Mouse (Mus musculus): ENCODE data around the gene Ppp1r13l. TPM values are rescaled to one million over a fixed set of nuclear protein-coding genes. Genes with fewer than 3 reads are reported as not detected.

Gene Ppp1r13l
- polyA plus RNA-seq, 1 experiment from 2014 or later = 6.9 TPM

DNA sequence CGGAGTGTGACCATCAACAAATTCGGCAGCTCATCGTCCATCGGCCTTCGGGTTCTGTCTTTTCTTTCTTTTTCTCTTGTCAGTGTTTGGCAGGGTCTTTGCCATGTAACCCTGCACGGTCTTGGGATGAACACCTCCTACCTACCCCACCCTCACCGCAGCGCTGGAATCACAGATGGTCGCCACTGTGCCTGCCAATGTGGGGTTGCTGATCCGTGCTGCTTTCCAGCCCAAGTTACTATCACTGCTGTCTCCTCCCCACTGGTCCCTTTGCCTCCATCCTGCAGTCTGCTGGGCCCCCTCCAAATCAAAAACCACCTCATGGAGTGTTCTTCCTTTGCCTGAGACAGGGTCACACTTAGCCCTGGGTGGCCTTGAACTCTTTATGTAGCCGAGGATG, 35.3 kb upstream of the Ppp1r13l start:
- 85% methylated on average over 11 of the region's 11 CpGs for WGBS
- no peak overlapping the region for H3K4me3 ChIP-seq
- no peaks in the 10 kb centered on the region for H3K9me3 ChIP-seq
- no peak overlapping the region for H3K27ac ChIP-seq (replicated peaks)
- H3K4me1 ChIP-seq = peaks cover 47% of the 10 kb centered on the region
- H3K36me3 ChIP-seq (replicated peaks) = no peaks in the 10 kb centered on the region
- H3K27me3 ChIP-seq (replicated peaks; ENCODE audit: low read depth, poor library complexity, severe bottlenecking) = peaks cover 34% of the 10 kb centered on the region
- DNase-seq (ENCODE audit: low spot score) = no peak

DNA sequence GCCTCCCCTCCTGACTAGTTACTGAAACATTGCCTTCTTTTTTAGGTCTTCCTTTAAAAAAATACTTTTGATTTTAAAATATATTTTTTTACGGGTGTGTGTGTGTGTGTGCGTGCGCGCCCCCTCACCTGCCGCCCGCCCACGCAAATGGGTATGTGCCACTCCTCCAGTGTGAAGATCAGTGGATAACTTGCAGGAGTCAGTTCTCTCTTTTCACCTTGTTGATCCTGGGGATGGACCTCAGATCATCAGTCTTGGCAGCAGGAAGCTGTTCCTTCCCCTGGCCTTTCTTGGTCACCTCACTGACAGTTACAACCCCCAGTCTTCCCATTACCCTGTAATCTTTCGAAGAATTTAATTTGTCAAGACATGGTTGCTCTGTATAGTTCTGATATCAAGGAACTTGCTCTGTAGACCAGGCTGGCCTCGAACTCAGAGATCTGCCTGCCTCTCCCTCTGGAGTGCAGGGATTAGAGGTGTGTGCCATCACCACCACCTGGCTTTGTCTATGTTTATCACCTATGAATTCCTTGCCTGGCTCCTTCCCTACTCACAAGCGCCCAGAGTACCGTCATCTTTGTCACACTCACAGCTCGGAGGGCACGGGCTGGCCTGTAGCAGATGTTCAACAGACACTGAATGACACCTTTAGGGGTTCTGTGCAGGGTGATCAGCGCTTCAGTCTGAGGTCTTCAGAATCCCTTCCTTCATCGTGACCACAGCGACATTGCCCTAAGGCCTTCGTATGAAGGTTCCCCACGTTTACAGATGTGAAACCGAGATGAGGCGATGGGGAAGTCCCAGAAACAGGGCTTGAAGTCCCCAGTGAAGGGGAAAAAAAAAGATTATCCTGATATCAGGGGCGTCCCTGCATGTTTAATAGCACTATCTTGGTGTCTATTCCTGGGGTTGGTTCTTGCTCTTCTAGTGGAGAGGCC, 34.0 kb upstream of the Ppp1r13l start:
- H3K27me3 ChIP-seq (replicated peaks; ENCODE audit: low read depth, poor library complexity, severe bottlenecking) = peaks cover 38% of the 10 kb centered on the region
- WGBS = 71% methylated on average over 21 of the region's 21 CpGs
- H3K4me3 ChIP-seq = peak overlapping the region; percentile 58; the same call in 1 of the 2 replicates
- H3K9me3 ChIP-seq = no peaks in the 10 kb centered on the region
- H3K27ac ChIP-seq (replicated peaks) = peak overlapping the region; percentile 78; the same call in 1 of the 2 replicates
- DNase-seq (ENCODE audit: low spot score) = no peak
- no peaks in the 10 kb centered on the region for H3K36me3 ChIP-seq (replicated peaks)
- H3K4me1 ChIP-seq = peaks cover 34% of the 10 kb centered on the region

- H3K27me3 ChIP-seq (replicated peaks; ENCODE audit: low read depth, poor library complexity, severe bottlenecking) = peaks cover 40% of the 10 kb centered on the region
- no peaks in the 10 kb centered on the region for H3K36me3 ChIP-seq (replicated peaks)
- under 1% methylated on average over 20 of the region's 20 CpGs for WGBS
- no peaks in the 10 kb centered on the region for H3K9me3 ChIP-seq
- peak; percentile 93 for DNase-seq (ENCODE audit: low spot score)
- peaks cover 31% of the 10 kb centered on the region for H3K4me1 ChIP-seq
- H3K4me3 ChIP-seq = peak overlapping the region; percentile 58
- peak overlapping the region; percentile 78 for H3K27ac ChIP-seq (replicated peaks)
Measured at GRCm38 (mm10) chr7:19326359-19326758, 33.2 kb upstream of the Ppp1r13l start.

DNA sequence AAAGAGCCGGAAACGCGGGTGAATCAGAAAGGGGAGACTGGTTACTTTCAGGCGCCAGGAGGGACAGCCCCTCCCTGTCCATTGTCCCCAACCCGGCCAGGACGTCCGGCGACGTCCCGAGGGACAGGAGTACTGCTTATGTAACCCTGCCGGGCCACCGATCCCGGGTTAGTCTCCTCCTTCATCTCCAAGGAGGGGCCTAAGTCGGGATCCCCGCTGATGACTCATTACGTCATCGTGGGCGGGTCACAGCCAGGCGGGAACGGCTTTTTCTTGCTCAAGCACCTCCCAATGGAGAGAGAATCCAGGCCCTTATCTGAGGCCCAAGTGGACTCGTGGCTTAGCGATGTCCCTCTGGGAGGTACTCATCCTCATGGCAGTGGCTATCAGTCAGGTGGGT, 32.4 kb upstream of the Ppp1r13l start:
- no peaks in the 10 kb centered on the region for H3K9me3 ChIP-seq
- peaks cover 25% of the 10 kb centered on the region for H3K4me1 ChIP-seq
- peak overlapping the region; percentile 58 for H3K4me3 ChIP-seq
- H3K27me3 ChIP-seq (replicated peaks; ENCODE audit: low read depth, poor library complexity, severe bottlenecking) = peaks cover 42% of the 10 kb centered on the region
- peak; percentile 90 for DNase-seq (ENCODE audit: low spot score)
- WGBS = under 1% methylated on average over 22 of the region's 22 CpGs
- H3K36me3 ChIP-seq (replicated peaks) = no peaks in the 10 kb centered on the region
- peak overlapping the region; percentile 78 for H3K27ac ChIP-seq (replicated peaks)

DNA sequence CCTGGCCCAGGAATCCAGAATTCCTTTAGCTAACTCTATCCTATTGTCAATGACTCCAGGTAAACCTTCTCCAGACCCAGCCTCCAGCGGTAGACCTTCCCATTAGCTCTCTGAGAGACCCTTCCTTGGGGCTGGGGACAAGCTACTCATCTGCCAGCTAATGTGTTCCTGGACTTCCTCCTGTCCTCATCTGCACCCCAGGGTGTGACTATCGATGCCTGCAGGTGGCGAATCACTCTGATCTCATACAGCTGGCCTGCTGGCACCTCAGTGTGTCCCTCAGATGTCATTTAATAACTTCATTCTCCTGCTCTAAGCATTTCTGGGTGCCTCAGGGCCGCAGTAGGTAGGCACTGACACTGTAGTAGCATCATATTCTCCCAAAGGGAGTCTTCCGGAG, 31.8 kb upstream of the Ppp1r13l start:
- Histone ChIP-seq H3K9me3 (no peaks in the 10 kb centered on the region), H3K4me3 (no peak overlapping the region), H3K4me1 (peaks cover 27% of the 10 kb centered on the region), H3K36me3 (replicated peaks) (no peaks in the 10 kb centered on the region), H3K27me3 (replicated peaks; ENCODE audit: low read depth, poor library complexity, severe bottlenecking) (peaks cover 42% of the 10 kb centered on the region), H3K27ac (replicated peaks) (0 out of 2 replicates have a peak overlapping the region, but pooled peaks have one; percentile 78)
- no peak for DNase-seq (ENCODE audit: low spot score)
- 77% methylated on average over 5 of the region's 5 CpGs for WGBS

- no peak for DNase-seq (ENCODE audit: low spot score)
- no peak overlapping the region for H3K27ac ChIP-seq (replicated peaks)
- no peaks in the 10 kb centered on the region for H3K9me3 ChIP-seq
- peaks cover 38% of the 10 kb centered on the region for H3K27me3 ChIP-seq (replicated peaks; ENCODE audit: low read depth, poor library complexity, severe bottlenecking)
- peaks cover 32% of the 10 kb centered on the region for H3K4me1 ChIP-seq
- H3K4me3 ChIP-seq = no peak overlapping the region
- no peaks in the 10 kb centered on the region for H3K36me3 ChIP-seq (replicated peaks)
Measured at GRCm38 (mm10) chr7:19328425-19328824, 31.1 kb upstream of the Ppp1r13l start.

DNA sequence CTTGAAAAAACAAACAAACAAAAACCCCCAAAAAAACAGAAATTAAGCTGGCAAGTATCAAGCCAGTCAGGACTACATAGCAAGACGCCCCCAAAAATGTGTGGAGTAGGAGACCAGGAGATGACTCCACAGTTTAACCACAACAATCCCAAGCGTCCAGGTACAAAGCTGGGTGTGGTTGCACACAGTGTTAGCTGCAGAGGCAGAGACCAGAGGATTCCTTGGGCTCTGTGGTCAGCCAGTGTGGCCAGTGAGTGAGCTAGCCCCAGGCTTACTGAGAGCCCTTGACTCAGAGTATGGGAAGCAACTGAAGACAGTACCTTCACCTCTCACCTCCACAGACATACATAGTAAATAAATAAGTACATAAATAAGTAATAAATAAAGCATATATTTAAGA, 27.6 kb upstream of the Ppp1r13l start:
- Histone ChIP-seq H3K27me3 (replicated peaks; ENCODE audit: low read depth, poor library complexity, severe bottlenecking) (peaks cover 39% of the 10 kb centered on the region), H3K4me1 (peaks cover 25% of the 10 kb centered on the region), H3K9me3 (no peaks in the 10 kb centered on the region), H3K36me3 (replicated peaks) (no peaks in the 10 kb centered on the region), H3K27ac (replicated peaks) (no peak overlapping the region), H3K4me3 (peak overlapping the region; percentile 16; the same call in 1 of the 2 replicates)
- WGBS = 65% methylated on average over 2 of the region's 2 CpGs
- no peak for DNase-seq (ENCODE audit: low spot score)

- Histone ChIP-seq H3K27ac (replicated peaks) (peak overlapping the region; percentile 84), H3K9me3 (no peaks in the 10 kb centered on the region)
- under 1% methylated on average over 52 of the region's 52 CpGs for WGBS
Measured at GRCm38 (mm10) chr7:19332709-19333352, 26.7 kb upstream of the Ppp1r13l start.

GRCm38 (mm10) chr7:19335583-19335982, 24.0 kb upstream of the Ppp1r13l start:
- H3K27me3 ChIP-seq (replicated peaks; ENCODE audit: low read depth, poor library complexity, severe bottlenecking) = peaks cover 27% of the 10 kb centered on the region
- H3K4me3 ChIP-seq = no peak overlapping the region
- no peaks in the 10 kb centered on the region for H3K36me3 ChIP-seq (replicated peaks)
- 42% methylated on average over 3 of the region's 3 CpGs for WGBS
- peaks cover 19% of the 10 kb centered on the region for H3K4me1 ChIP-seq
- H3K27ac ChIP-seq (replicated peaks) = no peak overlapping the region
- H3K9me3 ChIP-seq = no peaks in the 10 kb centered on the region
- DNase-seq (ENCODE audit: low spot score) = no peak

More at GRCm38 (mm10) chr7:19332709-19333352, 26.7 kb upstream of the Ppp1r13l start:
- peaks cover 39% of the 10 kb centered on the region for H3K27me3 ChIP-seq (replicated peaks; ENCODE audit: low read depth, poor library complexity, severe bottlenecking)
- H3K36me3 ChIP-seq (replicated peaks) = no peaks in the 10 kb centered on the region
- H3K4me3 ChIP-seq = peak overlapping the region; percentile 69
- peaks cover 16% of the 10 kb centered on the region for H3K4me1 ChIP-seq
- peak; percentile 68 for DNase-seq (ENCODE audit: low spot score)

DNA sequence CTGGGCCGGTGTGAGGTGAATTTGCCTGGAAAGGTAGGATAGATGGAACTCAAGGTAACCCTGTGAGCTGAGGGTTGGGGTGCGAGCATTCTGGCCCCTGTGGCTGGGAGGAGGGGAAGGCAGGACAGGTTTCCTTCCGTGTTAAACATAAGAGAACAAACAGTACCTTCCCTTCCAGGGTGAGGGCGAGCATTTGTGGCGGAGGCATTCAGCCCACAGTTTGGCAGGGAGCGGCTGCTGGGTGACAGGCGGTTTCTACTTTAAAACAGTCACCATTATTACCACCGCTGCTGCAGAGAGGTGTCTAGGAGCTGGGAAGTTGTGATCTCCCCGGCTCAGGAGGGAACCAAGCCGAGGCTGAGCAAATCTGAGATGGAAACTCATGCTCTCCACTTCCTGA, 22.4 kb upstream of the Ppp1r13l start:
- Histone ChIP-seq H3K27ac (replicated peaks) (no peak overlapping the region), H3K36me3 (replicated peaks) (no peaks in the 10 kb centered on the region), H3K27me3 (replicated peaks; ENCODE audit: low read depth, poor library complexity, severe bottlenecking) (peaks cover 29% of the 10 kb centered on the region), H3K9me3 (no peaks in the 10 kb centered on the region), H3K4me3 (no peak overlapping the region), H3K4me1 (peaks cover 30% of the 10 kb centered on the region)
- DNase-seq (ENCODE audit: low spot score) = no peak
- 63% methylated on average over 10 of the region's 10 CpGs for WGBS

GRCm38 (mm10) chr7:19338060-19338459, 21.5 kb upstream of the Ppp1r13l start:
- no peaks in the 10 kb centered on the region for H3K36me3 ChIP-seq (replicated peaks)
- H3K4me3 ChIP-seq = no peak overlapping the region
- 62% methylated on average over 2 of the region's 2 CpGs for WGBS
- peaks cover 28% of the 10 kb centered on the region for H3K27me3 ChIP-seq (replicated peaks; ENCODE audit: low read depth, poor library complexity, severe bottlenecking)
- H3K4me1 ChIP-seq = peaks cover 33% of the 10 kb centered on the region
- H3K9me3 ChIP-seq = no peaks in the 10 kb centered on the region
- no peak overlapping the region for H3K27ac ChIP-seq (replicated peaks)
- no peak for DNase-seq (ENCODE audit: low spot score)

GRCm38 (mm10) chr7:19338596-19338995, 21.0 kb upstream of the Ppp1r13l start:
- no peak overlapping the region for H3K4me3 ChIP-seq
- no peak for DNase-seq (ENCODE audit: low spot score)
- WGBS = 76% methylated on average over 7 of the region's 7 CpGs
- H3K27me3 ChIP-seq (replicated peaks; ENCODE audit: low read depth, poor library complexity, severe bottlenecking) = peaks cover 28% of the 10 kb centered on the region
- peaks cover 31% of the 10 kb centered on the region for H3K4me1 ChIP-seq
- H3K27ac ChIP-seq (replicated peaks) = no peak overlapping the region
- H3K9me3 ChIP-seq = no peaks in the 10 kb centered on the region
- no peaks in the 10 kb centered on the region for H3K36me3 ChIP-seq (replicated peaks)

All from embryonic facial prominence, embryonic 10.5 days (tissue).